Mouse (Mus musculus) ES-Bruce4 (cell line): ENCODE measurements around the gene Ppp1r9b.

Source experiments
- CTCF ChIP-seq: IDR thresholded peaks from one replicate; pipeline ENCODE4 v1.8.1; 2011; ENCODE audit warnings: low read depth, low read length
- EP300 ChIP-seq: IDR thresholded peaks from 2 replicates; pipeline ENCODE4 v1.6.1; 2011; ENCODE audit warnings: low read depth, low read length; ENCODE audit not compliant: insufficient read depth
- POLR2A ChIP-seq: IDR thresholded peaks from one replicate; pipeline ENCODE4 v1.8.1; 2011; ENCODE audit warnings: low read length; ENCODE audit not compliant: insufficient read depth

- no peak for TF ChIP-seq CTCF
- no peak for TF ChIP-seq POLR2A
- no peak for TF ChIP-seq EP300
Observed at GRCm38 (mm10) chr11:95011416-95011815, 20.6 kb downstream of the Ppp1r9b start.
